7 mouse cellular contexts compared by ENCODE assay signal in the genomic region with DNA sequence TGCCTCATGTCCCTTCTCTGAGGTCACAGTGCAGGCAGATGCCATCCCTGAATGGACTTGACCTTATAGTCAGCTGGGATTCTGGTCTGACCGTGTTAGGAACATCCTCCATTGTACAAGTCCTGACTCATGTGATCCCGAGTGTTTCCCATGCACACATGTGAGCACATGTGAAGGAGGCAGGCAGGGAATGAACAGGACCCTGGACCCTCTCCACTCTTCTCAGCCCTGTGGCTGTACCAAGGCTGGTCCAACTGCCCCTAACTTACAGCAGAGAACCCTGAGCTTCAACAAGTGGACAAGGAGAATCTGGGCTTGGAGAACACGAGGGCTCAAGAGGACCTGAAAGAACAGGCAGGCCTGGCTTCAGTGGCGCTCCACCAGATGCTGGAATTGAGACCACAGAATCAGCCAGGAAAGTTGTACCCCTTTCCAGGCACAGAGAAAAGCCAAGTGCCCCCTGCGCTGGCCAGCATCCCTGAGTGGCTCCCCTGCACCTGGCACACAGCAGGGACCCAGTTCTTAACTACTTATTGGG. TPM values are rescaled to one million over a fixed set of nuclear protein-coding genes. Genes with fewer than 3 reads are reported as not detected.
DNase-seq lines count a peak whose midpoint lies in the region; ATAC-seq and TF ChIP-seq lines count a peak whose summit lies in the region.

No protein-coding gene starts in this region.

- H3K9ac ChIP-seq in midbrain, embryonic 11.5 days (ENCODE audit: low read length): peak overlapping the region; percentile 51
- H3K9ac ChIP-seq in midbrain, embryonic 14.5 days (replicated peaks; ENCODE audit: low read length): no peak overlapping the region
- no peak overlapping the region for H3K9ac ChIP-seq in forebrain, embryonic 13.5 days
- H3K9ac ChIP-seq in limb, embryonic 14.5 days (ENCODE audit: low read depth, low read length, severe bottlenecking): no peak overlapping the region
- peak overlapping the region; percentile 65 for H3K9ac ChIP-seq in stomach, embryonic 15.5 days

- no peaks in the 10 kb centered on the region for H3K36me3 ChIP-seq in midbrain, embryonic 11.5 days (ENCODE audit: control insufficient read depth, insufficient read depth, low read length)
- no peaks in the 10 kb centered on the region for H3K36me3 ChIP-seq in midbrain, embryonic 14.5 days (ENCODE audit: control insufficient read depth, insufficient read depth, low read length)
- no peaks in the 10 kb centered on the region for H3K36me3 ChIP-seq in forebrain, embryonic 13.5 days (ENCODE audit: poor library complexity, severe bottlenecking)
- no peaks in the 10 kb centered on the region for H3K36me3 ChIP-seq in limb, embryonic 14.5 days (ENCODE audit: control insufficient read depth, insufficient read depth, low read length)
- no peaks in the 10 kb centered on the region for H3K36me3 ChIP-seq in stomach, embryonic 15.5 days

- ATAC-seq in midbrain, embryonic 11.5 days (ENCODE audit: low FRiP score): no peak
- no peak for ATAC-seq in midbrain, embryonic 14.5 days (ENCODE audit: low FRiP score, low TSS enrichment)
- ATAC-seq in forebrain, embryonic 13.5 days: no peak
- ATAC-seq in limb, embryonic 14.5 days (ENCODE audit: low FRiP score, low read depth): no peak
- no peak for ATAC-seq in stomach, embryonic 15.5 days (ENCODE audit: insufficient read depth, low FRiP score, low read depth)
- ATAC-seq in CD4-positive, CD25-positive, alpha-beta regulatory T cell, adult 4 months: no peak

- H3K27ac ChIP-seq in midbrain, embryonic 11.5 days (ENCODE audit: low read depth, low read length): no peak overlapping the region
- no peak overlapping the region for H3K27ac ChIP-seq in midbrain, embryonic 14.5 days (replicated peaks; ENCODE audit: low read depth, low read length)
- H3K27ac ChIP-seq in forebrain, embryonic 13.5 days: no peak overlapping the region
- H3K27ac ChIP-seq in limb, embryonic 14.5 days (replicated peaks; ENCODE audit: low read depth, low read length): no peak overlapping the region
- peak overlapping the region; percentile 44 for H3K27ac ChIP-seq in stomach, embryonic 15.5 days

- peaks cover 2% of the 10 kb centered on the region for H3K4me1 ChIP-seq in midbrain, embryonic 11.5 days (ENCODE audit: control insufficient read depth, insufficient read depth, low read length)
- H3K4me1 ChIP-seq in midbrain, embryonic 14.5 days (ENCODE audit: control insufficient read depth, insufficient read depth, low read length): no peaks in the 10 kb centered on the region; the same call in 1 of the 2 replicates
- H3K4me1 ChIP-seq in forebrain, embryonic 13.5 days: peaks cover 12% of the 10 kb centered on the region
- H3K4me1 ChIP-seq in limb, embryonic 14.5 days (ENCODE audit: control insufficient read depth, insufficient read depth, low read length): no peaks in the 10 kb centered on the region; the same call in none of the 2 replicates
- peaks cover 37% of the 10 kb centered on the region for H3K4me1 ChIP-seq in stomach, embryonic 15.5 days

- H3K9me3 ChIP-seq in midbrain, embryonic 11.5 days (ENCODE audit: control insufficient read depth, low read length): no peaks in the 10 kb centered on the region
- no peaks in the 10 kb centered on the region for H3K9me3 ChIP-seq in midbrain, embryonic 14.5 days (ENCODE audit: control insufficient read depth, low read length)
- no peaks in the 10 kb centered on the region for H3K9me3 ChIP-seq in forebrain, embryonic 13.5 days (replicated peaks)
- no peaks in the 10 kb centered on the region for H3K9me3 ChIP-seq in limb, embryonic 14.5 days (ENCODE audit: control insufficient read depth, low read length)
- H3K9me3 ChIP-seq in stomach, embryonic 15.5 days: no peaks in the 10 kb centered on the region

- H3K4me2 ChIP-seq in midbrain, embryonic 11.5 days: peak overlapping the region; percentile 53; the same call in 1 of the 2 replicates
- H3K4me2 ChIP-seq in midbrain, embryonic 14.5 days (ENCODE audit: low read length): no peak overlapping the region
- H3K4me2 ChIP-seq in forebrain, embryonic 13.5 days: peak overlapping the region; percentile 64
- peak overlapping the region; percentile 64 for H3K4me2 ChIP-seq in limb, embryonic 14.5 days (replicated peaks; ENCODE audit: low read depth, low read length, severe bottlenecking)
- peak overlapping the region; percentile 72 for H3K4me2 ChIP-seq in stomach, embryonic 15.5 days

- DNase-seq in midbrain, embryonic 11.5 days (ENCODE audit: low spot score, missing footprints): no peak
- no peak for DNase-seq in midbrain, embryonic 14.5 days
- no peak for DNase-seq in limb, embryonic 14.5 days (ENCODE audit: low spot score)
- DNase-seq in retina, postnatal 1 day: no peak

- H3K4me3 ChIP-seq in midbrain, embryonic 11.5 days (ENCODE audit: low read depth, low read length): peak overlapping the region; percentile 31
- H3K4me3 ChIP-seq in midbrain, embryonic 14.5 days (replicated peaks; ENCODE audit: low read depth, low read length): no peak overlapping the region
- H3K4me3 ChIP-seq in forebrain, embryonic 13.5 days: no peak overlapping the region
- peak overlapping the region; percentile 37 for H3K4me3 ChIP-seq in limb, embryonic 14.5 days (replicated peaks; ENCODE audit: low read length)
- peak overlapping the region; percentile 60 for H3K4me3 ChIP-seq in stomach, embryonic 15.5 days (replicated peaks)

- WGBS in midbrain, embryonic 11.5 days: 64% methylated on average over 5 of the region's 5 CpGs
- 73% methylated on average over 5 of the region's 5 CpGs for WGBS in midbrain, embryonic 14.5 days
- 77% methylated on average over 5 of the region's 5 CpGs for WGBS in forebrain, embryonic 13.5 days
- WGBS in limb, embryonic 14.5 days: 71% methylated on average over 5 of the region's 5 CpGs
- 57% methylated on average over 5 of the region's 5 CpGs for WGBS in stomach, embryonic 15.5 days

- no peaks in the 10 kb centered on the region; the same call in 1 of the 2 replicates for H3K27me3 ChIP-seq in midbrain, embryonic 11.5 days (ENCODE audit: control insufficient read depth, insufficient read depth, low read length)
- no peaks in the 10 kb centered on the region; the same call in 1 of the 2 replicates for H3K27me3 ChIP-seq in midbrain, embryonic 14.5 days (ENCODE audit: control insufficient read depth, insufficient read depth, low read length)
- peaks cover 19% of the 10 kb centered on the region for H3K27me3 ChIP-seq in forebrain, embryonic 13.5 days
- no peaks in the 10 kb centered on the region for H3K27me3 ChIP-seq in limb, embryonic 14.5 days (ENCODE audit: control insufficient read depth, insufficient read depth, low read length)
- no peaks in the 10 kb centered on the region for H3K27me3 ChIP-seq in stomach, embryonic 15.5 days (replicated peaks)

- no peak for TF ChIP-seq POLR2A in limb, embryonic 14.5 days (IDR thresholded peaks at IDR 0.05; ENCODE audit: borderline replicate concordance, extremely low read depth, insufficient read depth, insufficient read length)

RNA-seq across cellular contexts. Expression of gene Tgm2, which starts 0.6 kb away (rescaled TPM):
- polyA plus RNA-seq in midbrain, embryonic 11.5 days (2014; fragmentation: Nextera tagmentation; extraction: Ambion mirVana): 5.8 and 6.5 TPM in 2 replicates
- polyA plus RNA-seq in midbrain, embryonic 14.5 days (2014; fragmentation: Nextera tagmentation; extraction: Ambion mirVana): 0.77 and 6.8 TPM in 2 replicates
- polyA plus RNA-seq in forebrain, embryonic 13.5 days (2015; fragmentation: Nextera tagmentation; extraction: Ambion mirVana): 3.9 and 4.7 TPM in 2 replicates
- 12.1 and 14.8 TPM in 2 replicates for polyA plus RNA-seq in limb, embryonic 14.5 days (2012; rRNA removed)
- polyA plus RNA-seq in limb, embryonic 14.5 days (2014; fragmentation: Nextera tagmentation; extraction: Ambion mirVana): 6.7 and 6.9 TPM in 2 replicates
- polyA plus RNA-seq in stomach, embryonic 15.5 days (2015; fragmentation: Nextera tagmentation; extraction: Ambion mirVana): 91.7 and 93.1 TPM in 2 replicates
- polyA plus RNA-seq in CD4-positive, CD25-positive, alpha-beta regulatory T cell, adult 4 months (2017; shearing (Covaris generic)): 1 to 10 TPM; 3.1 to 4.4 TPM

Comparison
In these comparisons a context has a peak if more than half of its experiments do, and no peak if none do; other contexts are left out.
1. H3K4me3 ChIP-seq: peak in midbrain, embryonic 11.5 days (single experiment), limb, embryonic 14.5 days (single experiment) and stomach, embryonic 15.5 days (single experiment); none in midbrain, embryonic 14.5 days (single experiment) and forebrain, embryonic 13.5 days (single experiment).
2. H3K9ac ChIP-seq: peak in midbrain, embryonic 11.5 days (single experiment) and stomach, embryonic 15.5 days (single experiment); none in midbrain, embryonic 14.5 days (single experiment), forebrain, embryonic 13.5 days (single experiment) and limb, embryonic 14.5 days (single experiment).